Mouse (Mus musculus) c-Kit-negative CD71-positive TER-119-positive erythroid progenitor cells, embryonic 14.5 days (primary cell): ENCODE measurements at regions not wholly inside any gene's neighbourhood (a gene's known extent, or its start where the extent isn't known, plus 50 kb on each side); places are given as distances from the start of the nearest gene placed in this dataset.

Experiments used
- DNase-seq: peaks from one replicate; pipeline ENCODE4 v3.0.0-alpha.2; 2013; ENCODE audit warnings: low read depth, low spot score

DNA sequence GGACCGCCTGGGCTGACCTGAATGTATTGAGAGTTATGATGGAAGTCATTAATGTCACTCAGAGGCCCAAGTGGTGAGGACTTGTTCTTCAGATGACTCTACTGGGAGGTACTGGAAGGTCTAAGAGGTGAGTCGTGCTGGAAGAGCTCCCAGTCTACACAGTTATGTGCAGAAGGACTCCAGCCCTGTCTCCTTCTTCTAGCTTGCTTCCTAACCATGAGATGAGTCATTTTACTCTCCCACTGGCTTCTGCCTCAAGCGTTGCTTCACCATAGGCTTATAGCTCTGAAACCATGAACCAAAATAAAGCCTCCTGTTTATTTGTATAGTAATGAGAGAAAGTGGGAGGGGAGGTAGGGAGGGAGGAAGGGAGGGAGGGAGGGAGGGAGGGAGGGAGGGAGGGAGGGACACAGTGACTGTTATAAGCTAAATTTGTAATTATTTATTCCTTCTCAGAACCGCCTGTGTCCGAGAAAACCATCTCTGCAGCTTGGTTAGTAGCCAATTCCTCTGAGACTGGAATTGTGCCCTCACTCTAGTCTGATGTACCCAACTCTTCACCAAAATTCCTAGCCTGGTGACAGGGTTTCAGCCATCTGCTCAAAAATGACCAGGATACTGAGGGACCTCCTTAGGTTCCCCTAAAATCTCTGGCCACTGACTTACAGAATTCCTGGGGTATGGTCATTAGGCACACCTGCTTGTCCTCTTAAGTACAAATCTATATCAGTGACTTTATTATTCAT, 211.6 kb upstream of the Atp2b1 start:
- DNase-seq: no peak

DNA sequence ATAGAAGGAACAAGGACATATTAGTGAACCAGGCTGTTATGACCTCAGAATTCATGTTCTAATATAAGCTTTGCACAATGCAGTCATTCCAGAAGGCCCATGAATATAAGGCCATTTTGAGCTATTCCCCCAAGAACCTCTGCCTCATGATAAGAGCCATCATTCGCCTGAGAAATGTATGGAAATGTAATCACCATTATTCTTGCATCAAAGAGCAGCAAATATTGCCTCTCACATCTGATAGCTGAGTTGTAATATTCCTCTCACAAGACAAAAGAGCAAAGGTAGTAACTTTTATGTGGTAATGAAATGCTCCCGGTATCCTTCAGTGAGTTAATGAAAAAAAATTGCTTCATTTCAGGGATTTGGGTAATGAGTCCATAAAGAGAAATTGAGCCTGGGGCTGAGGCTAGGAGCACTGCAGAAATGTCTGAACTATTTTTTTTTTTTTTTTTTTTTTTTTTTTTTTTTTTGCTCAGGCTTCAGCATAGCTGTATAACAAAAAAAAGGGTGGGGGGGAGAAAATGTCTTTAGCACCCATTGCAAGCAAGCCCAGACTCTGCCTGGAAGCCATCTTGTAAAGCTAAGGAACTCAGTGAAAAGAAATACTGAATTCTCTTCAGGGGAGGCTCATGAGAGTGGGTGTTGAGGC, 210.4 kb upstream of the Atp2b1 start:
- DNase-seq: no peak

DNA sequence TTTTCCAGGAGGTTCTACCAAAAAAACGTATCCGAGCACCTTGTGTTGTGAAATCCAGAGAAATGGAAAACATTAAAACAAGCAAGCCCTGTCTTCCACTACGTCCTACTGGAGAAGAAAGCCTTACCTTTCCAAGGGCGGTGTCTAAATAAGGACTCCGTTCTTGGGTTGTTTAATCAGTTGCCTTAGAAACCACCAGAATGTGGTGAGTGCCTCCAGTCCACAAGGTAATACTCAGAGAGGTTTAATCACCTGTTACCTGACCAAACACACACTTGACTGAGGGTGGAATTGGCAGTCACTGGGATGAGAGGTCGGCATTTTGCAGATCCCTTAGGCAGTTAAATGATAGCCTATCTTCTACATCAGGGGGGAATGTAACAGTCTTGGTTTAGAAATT, 209.6 kb upstream of the Atp2b1 start:
- no peak for DNase-seq

DNA sequence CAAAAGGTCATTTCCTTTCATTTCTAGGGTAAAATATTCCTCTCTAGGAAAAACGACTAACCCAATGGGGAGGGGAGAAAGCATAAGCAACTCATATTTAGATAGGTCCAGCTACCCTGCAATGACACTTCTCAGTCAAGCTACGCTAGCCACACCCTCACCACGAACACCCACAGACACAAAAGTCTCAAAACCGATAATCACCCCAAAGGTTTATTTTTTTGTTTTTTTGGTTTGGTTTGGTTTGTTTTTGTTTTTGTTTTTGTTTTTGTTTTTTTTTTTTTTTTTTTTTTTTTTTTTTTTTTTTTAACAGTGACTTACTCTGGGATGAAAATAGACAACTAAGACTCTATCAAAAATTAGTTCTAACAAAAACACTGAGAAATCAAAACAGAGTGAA, 196.3 kb upstream of the Atp2b1 start:
- no peak for DNase-seq

DNA sequence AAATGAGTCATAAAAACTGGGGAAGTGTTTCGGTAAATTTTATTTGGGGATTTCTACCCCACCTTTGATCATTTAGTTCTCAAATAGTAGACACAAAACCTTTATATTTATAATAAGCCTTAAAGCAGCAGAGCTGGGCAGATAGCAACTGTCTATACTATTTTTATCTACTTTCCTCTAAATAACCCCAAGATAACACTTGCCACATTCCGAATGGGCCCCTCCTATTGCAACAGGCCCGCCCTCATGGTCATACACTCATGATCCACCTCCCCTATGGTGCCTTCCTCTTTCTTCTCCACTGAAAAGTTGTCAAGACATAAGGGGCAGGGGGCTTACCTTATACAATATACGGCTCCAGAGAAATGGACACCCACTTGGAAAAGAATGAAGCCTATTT, 195.5 kb upstream of the Atp2b1 start:
- no peak for DNase-seq

DNA sequence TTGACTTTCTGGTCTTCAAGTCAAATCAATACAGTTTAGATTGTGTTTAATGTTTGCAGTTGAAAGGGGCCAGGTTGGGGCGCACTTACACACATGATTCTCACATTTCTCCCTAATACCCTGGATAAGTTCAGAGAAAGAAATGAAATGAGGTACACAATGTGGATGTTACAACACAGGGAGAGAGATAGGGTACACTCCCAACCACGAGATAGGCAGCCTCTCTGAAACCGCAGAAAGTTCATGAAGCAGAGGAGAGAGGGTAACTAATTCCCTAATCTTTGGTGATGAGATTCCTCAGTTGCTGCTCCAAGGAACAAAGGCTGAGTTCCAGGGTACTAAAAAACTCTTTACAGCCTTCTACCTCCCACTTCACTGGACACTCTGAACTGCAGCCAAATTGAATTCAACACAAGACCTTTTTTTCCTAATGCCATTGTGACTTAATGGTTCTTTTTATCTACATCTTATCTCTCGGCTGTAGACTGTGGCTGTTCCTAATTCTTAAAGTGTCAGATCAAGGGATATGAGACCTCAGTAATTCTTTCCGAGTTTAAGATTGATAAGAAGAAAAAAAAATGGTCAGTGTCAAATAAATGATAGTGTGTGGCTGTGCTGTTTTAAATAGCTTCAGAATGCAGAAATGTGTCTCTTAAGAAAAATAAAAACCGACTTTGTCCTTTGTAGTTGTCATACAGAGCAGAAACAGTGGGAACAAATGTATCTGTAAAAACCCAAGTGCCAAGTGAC, 193.8 kb upstream of the Atp2b1 start:
- no peak for DNase-seq

DNA sequence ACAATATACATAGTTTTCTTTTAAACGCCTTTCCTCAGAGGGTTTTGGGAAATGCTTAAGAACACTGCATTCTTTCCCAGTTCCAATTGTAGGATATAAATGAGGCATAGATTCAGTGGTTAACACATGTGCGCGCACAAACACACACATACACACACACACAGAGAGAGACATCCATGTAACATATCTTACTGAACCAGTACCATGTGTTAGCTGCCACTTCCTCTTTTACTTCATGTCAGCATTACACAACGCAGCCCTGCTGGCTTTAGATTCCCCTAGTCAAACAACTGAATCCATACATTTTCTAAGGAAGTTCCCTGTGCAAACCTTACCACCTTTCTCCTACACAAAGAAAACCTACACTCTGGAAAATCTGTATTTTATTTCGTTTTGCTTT, 189.1 kb upstream of the Atp2b1 start:
- no peak for DNase-seq

DNA sequence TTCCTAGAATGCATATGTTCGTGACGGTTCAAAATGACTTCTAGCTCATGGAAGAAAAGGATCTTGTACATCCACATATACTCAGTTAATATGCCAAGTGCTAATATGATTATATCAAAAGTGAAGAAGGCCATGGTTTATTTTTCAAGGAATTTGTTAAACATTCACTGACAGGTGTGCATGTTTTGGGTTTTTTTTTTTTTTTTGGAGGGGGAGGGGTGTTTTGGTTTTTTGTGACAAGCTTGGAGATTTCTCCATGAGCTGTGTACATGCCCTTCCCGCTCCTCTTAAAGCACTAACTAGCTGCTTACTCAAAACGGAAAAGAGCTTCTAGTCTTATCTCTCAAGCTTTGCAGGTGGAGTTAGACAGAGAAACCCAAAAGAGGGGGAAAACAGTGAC, 187.1 kb upstream of the Atp2b1 start:
- no peak for DNase-seq

DNA sequence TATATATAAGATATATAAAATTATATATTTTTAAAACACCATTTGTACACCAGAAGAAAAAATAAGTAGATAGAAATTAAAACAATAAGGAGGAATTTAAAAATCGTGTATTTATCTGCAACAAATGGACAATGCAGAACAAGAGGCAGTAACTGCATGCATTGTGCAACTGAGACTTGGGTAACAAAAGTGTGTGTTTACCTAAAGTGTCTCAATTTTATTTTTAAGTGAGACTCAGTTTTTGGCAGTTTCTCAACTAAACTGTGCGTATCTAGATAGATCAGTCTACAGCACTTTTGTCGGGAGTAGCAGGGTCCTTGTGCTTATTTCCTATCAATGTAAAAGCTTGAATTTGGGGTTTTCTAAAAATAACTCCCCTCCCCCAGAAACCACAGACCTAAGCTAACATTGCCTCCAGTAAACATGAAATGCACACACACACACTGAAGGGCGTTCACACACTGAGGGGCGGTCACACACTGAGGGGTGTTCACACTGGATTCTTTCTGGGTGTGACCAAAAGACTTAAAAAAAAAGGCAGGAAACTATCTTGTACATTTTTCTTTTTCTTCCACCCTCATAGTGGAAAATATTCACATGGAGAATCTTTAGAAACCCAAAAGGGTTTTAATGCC, 185.7 kb upstream of the Atp2b1 start:
- no peak for DNase-seq

DNA sequence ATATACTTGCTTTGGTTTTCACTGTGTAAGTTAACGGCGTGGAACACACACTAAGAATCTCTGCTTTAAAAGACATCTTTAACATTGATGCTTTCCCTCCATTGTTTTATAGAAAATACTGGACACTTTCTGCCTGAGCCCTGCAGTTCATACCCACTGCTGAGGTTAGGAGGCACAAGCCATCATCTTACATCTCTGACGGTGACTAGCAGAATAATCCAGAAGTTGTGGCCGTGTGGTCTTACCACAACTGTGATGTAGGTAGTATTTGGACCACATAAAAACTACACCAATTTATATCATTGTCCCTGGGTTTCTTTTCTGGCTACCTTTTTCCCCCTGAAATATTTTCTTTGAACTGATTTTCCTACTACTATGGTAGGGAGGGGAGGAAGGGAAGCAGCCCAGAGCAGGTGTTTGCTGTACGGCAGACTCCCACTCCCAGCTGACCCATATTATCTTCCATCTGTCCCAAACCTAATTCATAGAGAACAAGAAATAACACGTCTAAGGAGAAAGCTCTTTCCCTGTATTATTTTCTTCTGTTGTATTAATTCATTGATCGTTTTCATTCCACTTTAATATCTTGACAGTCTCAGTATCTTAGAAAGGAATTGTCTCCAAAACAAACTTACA, 180.1 kb upstream of the Atp2b1 start:
- DNase-seq: no peak

DNA sequence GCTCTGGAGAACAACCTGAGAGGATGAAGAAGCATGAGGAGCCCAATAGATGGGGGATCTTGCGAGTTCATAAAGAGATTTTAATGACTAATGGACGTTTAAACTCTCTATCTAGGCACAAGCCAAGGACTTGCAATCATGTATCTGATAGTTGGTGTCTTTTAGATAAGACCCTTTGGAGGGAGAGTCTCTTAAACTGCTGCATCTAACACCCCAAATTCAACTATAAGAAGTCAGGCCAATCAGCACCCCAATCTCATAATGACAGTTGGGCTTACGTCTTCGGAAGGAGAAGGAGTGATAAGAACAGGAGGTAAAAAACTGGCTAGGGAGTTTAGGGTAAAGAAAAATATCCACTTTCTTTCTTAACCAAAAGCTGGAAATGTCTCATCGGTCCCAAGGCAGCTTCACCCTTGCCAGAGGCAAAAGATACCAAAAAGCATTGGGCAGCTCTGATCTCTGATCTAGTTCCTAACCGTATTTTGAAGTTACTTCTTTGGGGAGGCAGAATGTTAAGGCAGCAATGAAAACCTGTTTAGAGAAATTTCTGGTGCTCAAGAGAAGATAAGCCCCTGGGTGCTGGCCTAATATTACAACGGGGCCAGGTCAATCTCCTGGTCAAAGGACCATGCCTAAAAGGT, 173.6 kb upstream of the Atp2b1 start:
- no peak for DNase-seq

DNA sequence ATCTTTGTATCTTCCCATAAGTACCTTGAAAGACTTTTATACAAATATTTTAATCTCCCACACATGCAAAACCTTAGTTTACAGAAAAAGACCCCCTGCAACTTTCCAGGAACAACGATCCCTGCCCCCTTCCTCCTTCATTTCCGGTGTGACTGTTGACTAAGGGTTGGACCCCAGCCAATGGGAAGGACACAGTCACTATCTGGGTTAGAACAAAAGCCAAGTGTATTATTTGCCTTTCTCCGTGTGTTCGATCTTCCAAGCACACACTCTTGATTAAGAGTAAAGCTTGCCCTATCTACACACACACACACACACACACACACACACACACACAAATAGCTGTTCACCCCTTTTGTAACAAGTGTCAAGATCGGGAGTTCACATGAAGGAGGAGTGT, 172.8 kb upstream of the Atp2b1 start:
- DNase-seq: no peak

DNA sequence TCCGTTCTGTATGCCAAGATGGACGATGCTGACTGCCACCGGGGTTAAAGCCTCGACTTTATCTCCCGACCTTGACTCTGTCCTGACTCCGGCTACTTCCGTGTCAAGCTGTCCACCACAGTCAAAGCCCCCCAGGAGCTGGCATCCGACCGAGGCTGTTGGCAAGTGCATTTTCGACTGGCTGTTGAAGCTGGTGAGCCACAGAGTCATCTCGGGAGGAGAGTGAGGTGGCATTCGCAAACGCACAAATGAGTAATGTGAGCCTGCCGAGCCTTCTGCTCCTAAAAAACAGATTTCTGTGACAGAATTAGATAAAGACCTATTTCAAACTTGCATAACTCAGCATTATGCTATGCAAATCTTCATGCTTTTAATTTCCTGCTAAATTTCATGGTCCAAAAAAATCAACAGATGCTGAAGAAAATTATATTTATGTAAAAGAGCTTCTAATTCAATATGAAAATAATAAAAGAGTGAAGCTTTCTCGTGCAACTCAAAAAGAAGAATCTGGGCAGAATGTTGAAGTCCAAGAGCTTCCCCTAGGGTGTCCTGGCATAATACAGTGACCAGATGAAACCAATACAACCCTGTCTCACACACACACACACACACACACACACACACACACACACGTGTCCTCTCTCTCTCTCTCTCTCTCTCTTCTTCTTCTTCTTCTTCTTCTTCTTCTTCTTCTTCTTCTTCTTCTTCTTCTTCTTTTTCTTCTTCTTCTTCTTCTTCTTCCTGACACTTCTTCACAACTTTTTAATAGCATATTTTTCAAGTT, 171.2 kb upstream of the Atp2b1 start:
- no peak for DNase-seq

DNA sequence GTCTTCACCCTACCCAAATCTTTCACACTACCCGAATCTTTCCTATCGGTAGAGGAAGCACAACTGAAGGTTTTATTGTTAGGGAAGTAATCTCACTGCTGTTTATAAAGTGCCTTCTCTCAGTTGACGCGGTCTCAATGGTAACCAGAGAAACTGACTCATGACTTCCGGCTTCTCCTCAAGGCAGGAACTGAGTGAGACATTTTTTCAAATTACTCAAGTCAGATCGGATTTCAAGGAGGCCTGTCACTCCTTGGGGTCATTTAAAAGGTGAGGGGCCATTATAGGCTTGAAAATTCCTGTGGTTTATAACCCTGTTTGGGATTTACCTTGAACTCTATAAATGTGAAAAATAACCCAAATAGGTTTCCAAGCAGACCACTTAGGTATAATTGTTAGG, 170.0 kb upstream of the Atp2b1 start:
- no peak for DNase-seq

DNA sequence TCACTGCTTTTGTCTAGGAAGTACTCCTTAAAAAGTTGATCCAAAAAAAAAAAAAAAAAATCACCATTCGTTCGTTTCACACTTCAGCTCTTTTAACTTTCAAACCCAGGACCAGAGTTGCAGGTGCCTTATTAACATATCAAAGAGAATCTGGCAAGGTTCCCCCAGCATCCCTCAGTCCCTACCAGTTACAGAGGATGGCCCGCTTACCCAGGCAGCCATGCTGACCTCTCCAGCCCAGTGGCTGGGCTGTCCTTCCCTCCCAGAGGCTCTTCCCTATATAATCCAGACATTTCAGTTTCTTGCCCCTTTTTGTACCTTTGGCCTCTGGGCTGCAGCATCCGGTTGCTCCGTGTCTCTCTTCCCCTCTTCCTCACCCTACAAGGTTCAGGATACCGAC, 169.5 kb upstream of the Atp2b1 start:
- DNase-seq: no peak

DNA sequence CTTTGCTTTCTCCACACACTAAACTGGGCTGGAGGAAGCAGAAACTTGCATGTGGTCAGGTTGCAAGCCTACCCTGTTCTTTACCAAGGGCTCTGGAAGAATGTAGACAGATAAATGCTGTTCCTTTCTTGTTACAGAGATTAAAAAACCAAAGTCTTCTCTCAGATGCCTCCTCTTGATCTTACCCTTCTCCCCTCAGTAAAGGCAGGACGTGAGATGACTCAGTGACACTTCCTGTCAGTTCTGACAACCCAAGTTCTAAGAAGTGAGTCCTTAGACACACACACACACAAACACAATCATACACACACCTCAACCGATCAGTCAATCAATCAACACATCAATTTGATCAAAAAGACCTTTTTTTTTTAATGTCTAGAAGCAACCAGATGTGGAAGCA, 168.8 kb upstream of the Atp2b1 start:
- no peak for DNase-seq

DNA sequence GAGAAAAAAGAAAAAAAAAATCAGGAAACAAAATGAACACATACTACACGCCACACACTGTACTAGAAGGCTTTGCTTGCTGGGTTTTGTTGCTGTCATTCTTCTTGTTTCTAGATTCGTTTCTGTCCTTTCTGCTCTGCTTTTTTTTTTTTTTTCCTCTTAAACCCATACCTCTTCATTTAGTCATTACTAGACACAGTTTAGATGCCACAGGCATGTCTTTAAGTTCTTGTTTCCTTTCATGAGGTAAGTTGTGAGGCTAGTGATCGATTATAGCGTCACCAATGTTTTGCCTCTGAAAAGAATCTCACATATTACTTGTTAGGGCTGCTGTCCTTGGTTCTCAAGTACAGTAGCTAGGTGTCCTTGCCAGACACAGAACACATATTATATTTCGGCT, 168.3 kb upstream of the Atp2b1 start:
- DNase-seq: no peak

DNA sequence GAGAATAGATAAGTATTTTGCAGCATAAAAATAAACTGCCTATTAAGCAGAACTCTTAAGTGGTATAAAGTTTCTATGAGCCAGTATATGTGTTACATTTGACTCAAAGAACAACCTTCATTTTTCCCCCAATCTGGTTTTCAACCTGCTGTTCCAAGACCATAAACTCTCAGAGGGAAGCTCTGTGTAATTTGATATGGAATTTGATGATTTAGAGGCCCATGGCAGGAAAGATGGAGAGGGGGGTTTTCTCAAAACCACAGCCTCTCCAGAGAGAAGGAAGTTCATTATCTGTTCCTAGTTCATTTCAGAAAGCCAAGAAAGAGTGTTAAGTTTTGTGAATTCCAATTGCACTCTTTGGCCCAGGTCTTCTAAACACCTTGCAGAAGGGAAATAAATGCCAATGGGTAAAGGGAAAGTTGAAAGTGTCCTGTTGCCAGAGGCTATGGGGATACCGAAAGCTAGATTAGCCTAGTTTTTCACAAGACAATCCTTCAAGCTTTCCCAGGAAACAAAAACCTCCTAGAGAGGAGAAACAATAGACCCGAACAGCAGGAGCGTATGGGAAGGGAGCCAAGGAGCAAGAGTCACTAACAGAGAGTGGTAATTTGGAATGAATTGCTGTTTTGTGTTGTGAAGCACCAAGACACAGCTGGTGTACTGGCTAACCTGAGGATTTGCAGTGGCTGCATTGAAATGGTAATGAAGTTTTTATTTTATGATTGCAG, 165.2 kb upstream of the Atp2b1 start:
- no peak for DNase-seq

DNA sequence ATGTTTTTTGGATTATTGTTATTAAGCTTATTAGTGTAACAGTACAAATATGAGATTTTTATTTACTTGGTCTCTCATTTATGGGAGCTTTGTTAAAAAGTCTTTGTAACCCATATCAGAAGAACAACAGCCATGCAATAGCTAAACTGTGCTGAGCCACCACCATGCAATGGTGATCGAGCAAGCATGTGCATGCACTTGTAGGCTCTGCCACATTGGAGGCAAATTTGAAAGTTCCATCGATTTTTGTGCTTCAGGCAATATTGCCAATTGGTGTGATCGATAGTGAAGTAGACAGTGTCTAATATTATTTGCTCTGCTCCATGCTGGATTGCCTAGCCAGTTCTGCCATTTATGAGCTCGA, 164.6 kb upstream of the Atp2b1 start:
- no peak for DNase-seq
